Mouse (Mus musculus) heart, postnatal 0 days (tissue): ENCODE measurements around the gene Zfp526. TPM values are rescaled to one million over a fixed set of nuclear protein-coding genes. Genes with fewer than 3 reads are reported as not detected.

Source experiments
- ATAC-seq: fragments of 200-750 bp; cut with Nextera tagmentation; 2 replicates; pipeline ENCODE4 v1.8.0; 2017; ENCODE audit warnings: low read depth, moderate number of reproducible peaks, moderate library complexity; ENCODE audit not compliant: insufficient read depth
- DNase-seq: peaks from one replicate; pipeline ENCODE4 v3.0.0-alpha.2; 2016; ENCODE audit warnings: low spot score
- H3K27ac ChIP-seq: fragments of 300-500 bp; sonication (generic); 2 replicates; pipeline ENCODE4 v1.5.1; 2014; ENCODE audit warnings: low read depth, mild to moderate bottlenecking
- H3K27me3 ChIP-seq: fragments of 300-500 bp; sonication (generic); 2 replicates; pipeline ENCODE4 v1.6.1; 2014; ENCODE audit warnings: low read length, mixed read lengths; ENCODE audit not compliant: control insufficient read depth, insufficient read depth
- H3K36me3 ChIP-seq: fragments of 300-500 bp; sonication (generic); replicated peaks from 2 replicates; pipeline ENCODE4 v1.6.1; 2014; ENCODE audit warnings: low read length, mixed read lengths; ENCODE audit not compliant: control insufficient read depth, insufficient read depth
- H3K4me1 ChIP-seq: fragments of 300-500 bp; sonication (generic); 2 replicates; pipeline ENCODE4 v1.6.1; 2014; ENCODE audit warnings: antibody characterized with exemption; ENCODE audit not compliant: control insufficient read depth, insufficient read depth
- H3K4me2 ChIP-seq: fragments of 300-500 bp; sonication (generic); 2 replicates; pipeline ENCODE4 v1.6.1; 2014; ENCODE audit warnings: low read depth, mild to moderate bottlenecking, low read length, moderate library complexity
- H3K4me3 ChIP-seq: fragments of 300-500 bp; sonication (generic); 2 replicates; pipeline ENCODE4 v1.5.1; 2014; ENCODE audit warnings: low read depth, low read length
- H3K9ac ChIP-seq: fragments of 300-500 bp; sonication (generic); replicated peaks from 2 replicates; pipeline ENCODE4 v1.6.1; 2014; ENCODE audit warnings: low read depth, low read length, mixed read lengths
- H3K9me3 ChIP-seq: fragments of 300-500 bp; sonication (generic); replicated peaks from 2 replicates; pipeline ENCODE4 v1.6.1; 2016; ENCODE audit warnings: low read length; ENCODE audit not compliant: control insufficient read depth
- CTCF ChIP-seq: IDR thresholded peaks from 2 replicates; pipeline ENCODE4 v1.5.1; 2016; ENCODE audit warnings: antibody characterized with exemption, control low read depth, low read depth
- EP300 ChIP-seq: IDR thresholded peaks from 2 replicates; pipeline ENCODE4 v1.6.1; 2016; ENCODE audit warnings: antibody characterized with exemption, low read depth
- WGBS: fragments of 180-500 bp; shearing (Covaris S2); extraction: QIAGEN DNeasy Blood & Tissue Kit; methylation state at CpG from one replicate; pipeline ENCODE4 v1.1.7; 2014; 5-methylcytosine and 5-hydroxymethylcytosine counted together
- polyA plus RNA-seq: library from polyadenylated mRNA; unstranded; fragments of >200 nt; fragmentation: Nextera tagmentation; extraction: Ambion mirVana; gene quantifications from 2 replicates; pipeline ENCODE4 v1.2.1, GENCODE M21; 2015
- total RNA-seq: library from RNA; depleted of rRNA; stranded (reverse); fragments of >200 nt; gene quantifications from 2 replicates; pipeline ENCODE4 v1.2.3, GENCODE M21; 2014; ENCODE audit warnings: low replicate concordance

Gene Zfp526
- total and polyA plus RNA-seq, 2 experiments from 2014 or later = 1.2 to 6.8 TPM

DNA sequence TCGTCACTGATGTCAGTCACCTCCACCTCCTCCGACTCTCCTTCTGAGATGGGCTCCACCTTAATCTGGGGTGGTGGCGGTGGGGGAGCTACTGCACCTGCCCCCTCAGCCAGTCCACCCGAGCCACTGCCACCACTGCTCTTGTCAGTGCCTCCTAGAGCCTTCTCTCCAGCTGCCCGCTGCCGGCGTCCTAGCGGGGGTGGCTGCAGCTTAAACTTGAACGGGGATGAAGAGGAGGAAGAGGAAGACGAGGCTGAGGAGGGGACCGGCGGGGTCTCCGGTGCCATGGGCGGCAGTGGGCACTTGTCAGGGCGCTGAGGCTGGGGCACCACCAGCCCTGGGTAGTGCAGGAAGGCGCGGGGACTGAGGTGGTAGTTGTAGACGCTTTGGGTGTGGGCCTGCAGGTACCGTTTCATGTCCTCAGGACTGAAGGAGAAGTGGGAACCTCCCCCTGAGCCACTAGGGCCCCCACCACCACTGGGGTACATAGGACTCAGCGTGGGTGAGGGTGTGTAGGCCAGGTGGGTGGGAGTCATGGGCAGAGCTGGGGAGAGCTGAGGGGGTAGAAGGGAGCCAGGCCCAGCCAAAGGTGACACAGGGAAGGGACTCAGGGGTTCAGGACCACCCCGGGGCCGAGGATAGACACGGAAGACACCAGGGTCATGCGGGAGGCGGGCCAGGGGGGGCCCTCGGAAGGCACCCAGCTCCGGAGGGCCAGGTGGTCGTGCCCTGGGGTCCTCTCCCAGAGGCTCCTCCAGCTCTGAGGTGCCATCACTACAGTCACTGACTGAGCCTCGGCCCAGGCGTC, 23.5 kb downstream of the Zfp526 start:
- WGBS = 84% methylated on average over 30 of the region's 30 CpGs
- TF ChIP-seq CTCF = no peak
- Histone ChIP-seq H3K4me2 (no peak overlapping the region), H3K4me1 (peaks cover 33% of the 10 kb centered on the region), H3K27me3 (no peaks in the 10 kb centered on the region), H3K4me3 (no peak overlapping the region), H3K27ac (no peak overlapping the region), H3K9me3 (no peaks in the 10 kb centered on the region), H3K36me3 (peaks cover 35% of the 10 kb centered on the region), H3K9ac (no peak overlapping the region)
- ATAC-seq = no peak
- no peak for DNase-seq

DNA sequence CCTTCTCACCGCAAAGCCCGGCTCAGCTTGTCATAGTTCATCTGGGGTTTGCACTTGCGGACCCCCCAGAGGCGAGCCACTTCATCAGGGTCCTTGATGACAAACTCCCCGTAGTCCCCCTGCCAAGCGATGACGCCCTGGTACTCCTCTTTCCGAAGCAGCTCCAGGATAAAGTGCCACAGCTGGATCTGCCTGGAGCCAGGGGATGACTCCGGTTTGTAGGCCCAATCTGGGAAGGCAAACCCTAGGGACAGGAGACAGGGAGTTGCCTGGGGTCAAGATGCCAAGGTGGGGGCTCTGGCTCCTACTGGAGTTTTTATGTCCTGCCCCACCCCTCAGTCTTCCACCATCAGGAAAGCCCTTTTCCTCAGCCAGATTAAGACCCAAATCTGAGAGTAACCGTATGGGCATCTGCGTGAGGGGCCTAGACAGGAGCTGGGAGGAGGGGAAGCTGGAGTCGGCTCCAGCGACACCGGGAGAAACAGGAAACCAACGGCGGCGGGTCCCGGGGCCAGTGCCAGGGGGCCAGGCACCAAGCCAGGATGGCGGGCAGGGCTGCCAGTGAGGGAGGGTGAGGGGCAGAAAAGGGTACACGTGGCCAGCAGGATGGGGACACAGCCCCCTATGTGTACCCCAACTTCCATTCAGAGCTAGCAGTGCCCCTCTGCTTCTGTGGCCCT, 25.0 kb downstream of the Zfp526 start:
- Histone ChIP-seq H3K9ac (peak overlapping the region; percentile 40; the same call in 1 of the 2 replicates), H3K9me3 (no peaks in the 10 kb centered on the region), H3K4me3 (peak overlapping the region; percentile 89), H3K4me1 (peaks cover 33% of the 10 kb centered on the region), H3K27ac (peak overlapping the region; percentile 97), H3K4me2 (peak overlapping the region; percentile 90), H3K27me3 (no peaks in the 10 kb centered on the region), H3K36me3 (peaks cover 35% of the 10 kb centered on the region)
- 24% methylated on average over 20 of the region's 20 CpGs for WGBS
- DNase-seq (peak; percentile 39), ATAC-seq (no peak)
- TF ChIP-seq EP300 = no peak
- no peak for TF ChIP-seq CTCF

DNA sequence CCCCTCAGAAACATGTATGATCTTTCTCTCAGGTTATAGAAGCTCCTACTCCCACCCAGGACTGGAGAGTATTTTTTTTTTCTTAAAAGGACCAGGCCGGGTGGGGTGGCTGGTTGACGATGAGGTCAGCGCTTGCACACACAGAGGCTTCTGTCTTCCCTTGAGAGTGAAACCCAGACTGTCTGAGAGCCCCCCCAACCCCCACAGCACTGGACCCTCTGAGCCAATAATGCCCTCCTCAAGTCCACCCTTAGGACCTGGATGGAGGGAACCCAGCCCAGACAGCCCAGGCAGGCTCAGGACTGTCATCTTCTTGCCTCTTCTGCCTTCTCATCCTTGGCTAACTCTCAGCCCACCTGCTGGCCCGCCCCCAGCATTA, 25.5 kb downstream of the Zfp526 start:
- no peaks in the 10 kb centered on the region for H3K9me3 ChIP-seq
- H3K9ac ChIP-seq = peak overlapping the region; percentile 40; the same call in 1 of the 2 replicates
- 13% methylated on average over 4 of the region's 4 CpGs for WGBS
- H3K27me3 ChIP-seq = no peaks in the 10 kb centered on the region
- DNase-seq (no peak), ATAC-seq (no peak)
- H3K4me2 ChIP-seq = peak overlapping the region; percentile 90
- H3K4me1 ChIP-seq = peaks cover 33% of the 10 kb centered on the region
- H3K27ac ChIP-seq = peak overlapping the region; percentile 97
- no peak for TF ChIP-seq EP300
- no peak for TF ChIP-seq CTCF
- peaks cover 35% of the 10 kb centered on the region for H3K36me3 ChIP-seq
- peak overlapping the region; percentile 89 for H3K4me3 ChIP-seq

DNA sequence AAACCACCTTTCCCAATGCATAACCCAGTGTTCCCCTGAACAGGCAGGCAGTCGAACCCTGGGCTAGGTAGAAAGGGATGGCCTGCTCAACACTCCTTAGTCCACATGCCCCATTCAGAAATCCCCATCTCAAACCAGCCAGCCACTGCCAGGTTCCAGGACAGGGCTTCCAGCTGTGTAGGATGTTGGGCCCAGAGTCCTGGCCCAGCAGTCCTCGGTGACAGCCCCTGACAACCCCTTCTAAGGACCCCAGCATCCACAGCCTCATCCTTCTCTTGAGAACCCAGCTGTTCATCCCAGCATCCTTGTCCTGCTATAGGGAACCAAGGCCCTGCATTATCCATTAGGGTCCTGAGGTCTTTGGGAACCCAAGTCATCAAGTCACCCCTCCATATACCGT, 26.3 kb downstream of the Zfp526 start:
- Histone ChIP-seq H3K4me1 (peaks cover 33% of the 10 kb centered on the region), H3K4me3 (peak overlapping the region; percentile 89)
- 8% methylated on average over 3 of the region's 3 CpGs for WGBS

DNA sequence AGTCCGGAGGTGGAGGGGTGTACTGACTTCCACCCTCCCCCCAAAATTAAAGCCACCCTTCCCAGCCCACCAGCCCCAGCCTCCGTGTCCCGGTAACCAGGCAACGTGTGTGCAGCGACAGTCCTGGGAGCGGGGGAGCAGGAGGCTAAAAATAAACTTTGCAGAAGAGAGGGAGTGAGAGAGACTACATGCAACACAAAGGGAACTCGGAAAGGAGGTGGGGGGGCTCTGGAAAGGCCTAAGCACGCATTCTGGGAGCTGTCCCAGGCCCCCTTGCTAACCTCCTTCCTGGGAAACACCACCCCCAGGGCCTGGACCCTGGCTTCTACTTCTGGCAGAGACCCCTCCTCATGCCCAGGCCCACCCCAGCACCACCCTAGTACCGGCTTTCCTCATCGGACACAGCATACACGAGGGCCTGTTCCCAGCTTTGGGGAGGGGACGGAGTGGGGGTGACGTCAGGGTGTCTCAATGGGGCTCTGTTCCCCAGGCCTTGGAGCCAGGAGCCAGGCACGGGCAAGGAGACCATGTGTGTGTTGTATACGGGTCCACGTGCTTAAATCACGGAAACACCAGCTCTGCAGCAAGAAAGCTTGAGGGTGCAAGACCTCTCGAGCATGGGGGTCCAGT, 26.9 kb downstream of the Zfp526 start:
- Histone ChIP-seq H3K9ac (peak overlapping the region; percentile 90), H3K9me3 (no peaks in the 10 kb centered on the region), H3K27me3 (no peaks in the 10 kb centered on the region), H3K4me1 (peaks cover 33% of the 10 kb centered on the region), H3K27ac (peak overlapping the region; percentile 97), H3K4me2 (peak overlapping the region; percentile 90), H3K36me3 (peaks cover 26% of the 10 kb centered on the region), H3K4me3 (peak overlapping the region; percentile 89)
- WGBS = 1% methylated on average over 18 of the region's 18 CpGs
- 0 out of 2 replicates have a peak, but pooled peaks have one; percentile 6 for ATAC-seq
- no peak for TF ChIP-seq CTCF
- 0 out of 2 replicates have a peak, but pooled peaks have one; percentile 24 for TF ChIP-seq EP300
- DNase-seq = peak; percentile 84

More for the DNA sequence above, 26.3 kb downstream of the Zfp526 start:
- TF ChIP-seq CTCF = no peak
- TF ChIP-seq EP300 = no peak
- ATAC-seq (no peak), DNase-seq (no peak)
- Histone ChIP-seq H3K27ac (peak overlapping the region; percentile 97), H3K9ac (peak overlapping the region; percentile 90), H3K36me3 (peaks cover 32% of the 10 kb centered on the region), H3K9me3 (no peaks in the 10 kb centered on the region), H3K4me2 (peak overlapping the region; percentile 90), H3K27me3 (no peaks in the 10 kb centered on the region)
